Mouse (Mus musculus): ENCODE data around the gene Sept5. TPM values are rescaled to one million over a fixed set of nuclear protein-coding genes. Genes with fewer than 3 reads are reported as not detected.

Gene Sept5
- polyA plus RNA-seq, 1 experiment from 2014 or later = 169 TPM

GRCm38 (mm10) chr16:18630291-18630690 lies 537 bp upstream of the Sept5 start:
- H3K4me1 ChIP-seq (replicated peaks) = peaks cover 45% of the 10 kb centered on the region
- peaks cover 15% of the 10 kb centered on the region for H3K27me3 ChIP-seq
- peak overlapping the region; percentile 88 for H3K4me2 ChIP-seq
- peak overlapping the region; percentile 96 for H3K9ac ChIP-seq
- H3K36me3 ChIP-seq = peaks cover 5% of the 10 kb centered on the region
- 56% methylated on average over 5 of the region's 5 CpGs for WGBS
- H3K4me3 ChIP-seq = peak overlapping the region; percentile 84
- H3K27ac ChIP-seq = peak overlapping the region; percentile 94
- ATAC-seq (ENCODE audit: low FRiP score) = peak; percentile 1; the same call in 1 of the 2 replicates
- H3K9me3 ChIP-seq = no peaks in the 10 kb centered on the region

GRCm38 (mm10) chr16:18628948-18629340 lies 810 bp downstream of the Sept5 start:
- ATAC-seq (ENCODE audit: low FRiP score) = peak; percentile 0; the same call in 1 of the 2 replicates

GRCm38 (mm10) chr16:18628206-18628947 lies 1.4 kb downstream of the Sept5 start:
- Histone ChIP-seq H3K36me3 (peaks cover 24% of the 10 kb centered on the region), H3K4me3 (peak overlapping the region; percentile 84), H3K4me1 (replicated peaks) (peaks cover 45% of the 10 kb centered on the region), H3K9me3 (no peaks in the 10 kb centered on the region), H3K4me2 (peak overlapping the region; percentile 88), H3K9ac (peak overlapping the region; percentile 96), H3K27ac (peak overlapping the region; percentile 94), H3K27me3 (peaks cover 31% of the 10 kb centered on the region)
- 52% methylated on average over 7 of the region's 7 CpGs for WGBS
- ATAC-seq (ENCODE audit: low FRiP score) = no peak

More at GRCm38 (mm10) chr16:18628948-18629340, 810 bp downstream of the Sept5 start:
- 29% methylated on average over 2 of the region's 2 CpGs for WGBS
- peaks cover 18% of the 10 kb centered on the region for H3K36me3 ChIP-seq
- peaks cover 45% of the 10 kb centered on the region for H3K4me1 ChIP-seq (replicated peaks)
- peak overlapping the region; percentile 88 for H3K4me2 ChIP-seq
- H3K9me3 ChIP-seq = no peaks in the 10 kb centered on the region
- H3K4me3 ChIP-seq = peak overlapping the region; percentile 84
- peak overlapping the region; percentile 96 for H3K9ac ChIP-seq
- H3K27me3 ChIP-seq = peaks cover 25% of the 10 kb centered on the region
- H3K27ac ChIP-seq = peak overlapping the region; percentile 94

DNA sequence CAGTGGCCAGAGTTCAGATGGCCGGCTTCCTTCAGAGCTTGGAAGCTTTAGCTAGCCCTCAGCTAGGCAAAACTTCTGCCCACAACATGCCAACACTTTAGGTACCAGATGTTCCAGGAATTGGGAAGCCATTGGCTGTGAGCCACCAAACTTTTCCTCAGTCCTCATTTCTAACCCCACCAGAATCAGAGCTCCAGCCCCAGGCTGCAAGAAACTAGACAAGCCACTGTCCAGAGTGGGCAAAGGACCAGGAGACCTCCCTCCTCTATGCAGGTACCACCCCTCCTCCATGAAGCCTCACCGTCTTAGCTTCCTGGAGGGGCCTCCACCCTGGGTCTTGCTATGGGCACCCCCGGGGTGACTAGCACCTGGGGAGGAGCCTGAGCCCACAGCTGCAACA lies 2.6 kb downstream of the Sept5 start:
- peak overlapping the region; percentile 96 for H3K9ac ChIP-seq
- H3K27ac ChIP-seq = no peak overlapping the region
- peaks cover 46% of the 10 kb centered on the region for H3K4me1 ChIP-seq (replicated peaks)
- H3K4me2 ChIP-seq = peak overlapping the region; percentile 88
- ATAC-seq (ENCODE audit: low FRiP score) = no peak
- WGBS = 51% methylated on average over 3 of the region's 3 CpGs
- peak overlapping the region; percentile 84 for H3K4me3 ChIP-seq
- peaks cover 36% of the 10 kb centered on the region for H3K36me3 ChIP-seq
- H3K27me3 ChIP-seq = peaks cover 43% of the 10 kb centered on the region
- H3K9me3 ChIP-seq = no peaks in the 10 kb centered on the region

DNA sequence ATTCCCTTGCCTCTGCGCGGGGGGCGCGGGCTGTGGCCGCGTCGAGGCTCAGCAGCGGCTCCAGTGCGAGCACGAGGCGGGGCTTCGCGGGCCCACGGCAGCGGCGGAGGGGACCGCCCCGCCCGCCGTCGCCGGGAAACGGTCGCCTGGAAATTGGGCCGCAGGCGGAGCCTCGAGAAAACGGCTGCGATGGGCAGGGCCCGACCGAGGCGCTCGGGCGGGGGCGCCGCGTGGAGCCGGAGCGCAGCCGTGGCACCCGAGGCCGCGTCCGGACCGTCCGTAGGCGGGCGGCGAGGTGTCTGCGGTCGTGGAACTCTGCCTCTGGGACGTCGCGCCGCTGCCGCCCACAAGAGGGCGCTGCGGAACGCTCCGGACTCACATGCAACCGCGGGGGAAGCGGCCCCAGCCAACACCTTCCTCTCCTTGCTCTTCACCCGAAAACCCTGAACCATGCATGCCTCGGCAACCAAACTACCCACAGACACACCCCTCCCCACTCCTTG lies 3.3 kb downstream of the Sept5 start, which contains the start of gene Gm49601:
Gene Gm49601, minus strand, starts transcription at position 52 of the 503 bp plus-strand sequence.
- H3K4me1 ChIP-seq (replicated peaks) = peaks cover 53% of the 10 kb centered on the region
- WGBS = under 1% methylated on average over 56 of the region's 65 CpGs
- peaks cover 51% of the 10 kb centered on the region for H3K27me3 ChIP-seq

DNA sequence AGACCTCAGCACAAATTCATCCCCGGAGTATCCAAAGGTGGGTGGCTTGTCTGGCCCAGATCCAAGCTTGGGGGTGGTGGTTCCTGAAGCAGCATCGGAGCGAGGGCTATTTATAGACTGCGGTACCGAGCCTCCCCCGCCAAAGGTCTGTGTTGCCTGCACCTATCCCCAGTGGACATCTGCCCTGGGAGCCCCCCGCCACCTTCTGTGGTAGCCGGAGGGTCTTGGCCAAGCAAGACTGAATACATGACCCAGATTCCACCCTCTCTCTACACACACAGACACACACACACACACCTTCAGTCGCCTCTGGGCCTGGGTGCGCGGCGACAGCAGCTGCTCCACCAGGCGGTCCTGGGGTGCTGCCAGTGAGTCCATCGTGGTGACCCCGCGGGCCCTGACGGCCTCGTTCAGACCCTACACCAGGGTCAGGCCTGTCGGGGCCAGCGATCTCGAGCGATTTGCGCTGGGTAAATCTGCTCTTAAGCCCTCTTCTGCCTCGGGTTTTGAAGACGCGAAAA lies 3.9 kb downstream of the Sept5 start:
- Histone ChIP-seq H3K9me3 (no peaks in the 10 kb centered on the region), H3K27ac (no peak overlapping the region), H3K9ac (peak overlapping the region; percentile 78), H3K27me3 (peaks cover 56% of the 10 kb centered on the region), H3K36me3 (peaks cover 44% of the 10 kb centered on the region), H3K4me3 (peak overlapping the region; percentile 84), H3K4me2 (peak overlapping the region; percentile 88), H3K4me1 (replicated peaks) (peaks cover 59% of the 10 kb centered on the region)
- ATAC-seq (ENCODE audit: low FRiP score) = peak; percentile 3; the same call in 1 of the 2 replicates
- 13% methylated on average over 26 of the region's 26 CpGs for WGBS

More for the DNA sequence above, 3.3 kb downstream of the Sept5 start, which contains the start of gene Gm49601:
- Histone ChIP-seq H3K4me3 (peak within 1 kb of the TSS; percentile 84), H3K36me3 (peaks cover 43% of the 10 kb centered on the region), H3K9ac (peak within 1 kb of the TSS; percentile 96), H3K27ac (no peak within 1 kb of the TSS), H3K4me2 (peak within 1 kb of the TSS; percentile 88), H3K9me3 (no peaks in the 10 kb centered on the region)
- ATAC-seq (ENCODE audit: low FRiP score) = peak; percentile 14

- H3K27me3 ChIP-seq = peaks cover 64% of the 10 kb centered on the region
- H3K9ac ChIP-seq = no peak overlapping the region
- WGBS = 42% methylated on average over 14 of the region's 14 CpGs
- H3K4me3 ChIP-seq = no peak overlapping the region
- ATAC-seq (ENCODE audit: low FRiP score) = no peak
- peak overlapping the region; percentile 88; the same call in 1 of the 2 replicates for H3K4me2 ChIP-seq
- peaks cover 47% of the 10 kb centered on the region for H3K36me3 ChIP-seq
- no peak overlapping the region for H3K27ac ChIP-seq
- peaks cover 61% of the 10 kb centered on the region for H3K4me1 ChIP-seq (replicated peaks)
- no peaks in the 10 kb centered on the region for H3K9me3 ChIP-seq
Measured at GRCm38 (mm10) chr16:18625097-18625496, 4.7 kb downstream of the Sept5 start.

- Histone ChIP-seq H3K9ac (no peak overlapping the region), H3K36me3 (peaks cover 52% of the 10 kb centered on the region), H3K27ac (no peak overlapping the region), H3K4me1 (replicated peaks) (peaks cover 59% of the 10 kb centered on the region), H3K9me3 (no peaks in the 10 kb centered on the region), H3K4me3 (no peak overlapping the region), H3K27me3 (peaks cover 68% of the 10 kb centered on the region), H3K4me2 (no peak overlapping the region)
- ATAC-seq (ENCODE audit: low FRiP score) = no peak
- WGBS = 26% methylated on average over 15 of the region's 15 CpGs
Measured at GRCm38 (mm10) chr16:18624641-18625040, 5.1 kb downstream of the Sept5 start.

DNA sequence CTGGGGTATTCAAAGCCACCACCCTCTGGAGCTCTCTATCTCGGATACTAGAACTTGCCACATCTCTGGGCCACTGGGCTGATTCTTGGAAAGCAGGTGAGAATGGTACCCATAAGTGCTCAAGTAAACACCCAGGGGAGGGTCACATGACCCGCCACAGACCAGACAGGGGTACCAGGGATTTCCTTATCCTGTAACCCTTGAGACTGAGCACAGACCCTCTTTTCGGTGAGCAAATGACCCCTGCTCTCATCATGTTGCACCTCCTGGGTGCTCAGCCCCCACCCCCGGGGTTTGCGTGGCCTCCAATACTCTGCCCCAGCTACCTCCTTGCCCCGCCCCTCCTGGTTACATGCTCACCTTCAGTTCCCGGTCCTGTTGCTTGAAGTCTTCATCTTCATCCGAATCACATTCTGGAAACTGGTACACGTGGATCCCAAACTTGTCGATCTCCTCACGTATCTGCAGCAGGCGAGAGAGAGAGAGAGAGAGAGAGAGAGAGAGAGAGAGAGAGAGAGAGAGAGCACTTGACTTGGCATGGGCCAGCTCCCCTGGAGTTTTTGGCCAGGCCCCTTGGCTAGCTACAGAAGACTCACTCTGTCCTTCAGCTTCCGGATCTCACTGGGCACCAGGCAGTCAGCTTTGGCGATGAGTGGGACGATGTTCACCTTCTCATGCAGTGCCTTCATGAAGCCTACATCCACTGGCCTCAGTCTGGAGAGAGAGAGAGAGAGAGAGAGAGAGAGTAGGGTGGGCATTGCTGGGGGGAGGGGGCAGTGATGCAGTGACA lies 5.8 kb downstream of the Sept5 start:
- H3K4me2 ChIP-seq = no peak overlapping the region
- H3K27ac ChIP-seq = no peak overlapping the region
- 30% methylated on average over 15 of the region's 15 CpGs for WGBS
- H3K4me1 ChIP-seq (replicated peaks) = peaks cover 57% of the 10 kb centered on the region
- H3K4me3 ChIP-seq = no peak overlapping the region
- H3K36me3 ChIP-seq = peaks cover 53% of the 10 kb centered on the region
- no peak overlapping the region for H3K9ac ChIP-seq
- peaks cover 75% of the 10 kb centered on the region for H3K27me3 ChIP-seq
- no peak for ATAC-seq (ENCODE audit: low FRiP score)
- no peaks in the 10 kb centered on the region for H3K9me3 ChIP-seq

DNA sequence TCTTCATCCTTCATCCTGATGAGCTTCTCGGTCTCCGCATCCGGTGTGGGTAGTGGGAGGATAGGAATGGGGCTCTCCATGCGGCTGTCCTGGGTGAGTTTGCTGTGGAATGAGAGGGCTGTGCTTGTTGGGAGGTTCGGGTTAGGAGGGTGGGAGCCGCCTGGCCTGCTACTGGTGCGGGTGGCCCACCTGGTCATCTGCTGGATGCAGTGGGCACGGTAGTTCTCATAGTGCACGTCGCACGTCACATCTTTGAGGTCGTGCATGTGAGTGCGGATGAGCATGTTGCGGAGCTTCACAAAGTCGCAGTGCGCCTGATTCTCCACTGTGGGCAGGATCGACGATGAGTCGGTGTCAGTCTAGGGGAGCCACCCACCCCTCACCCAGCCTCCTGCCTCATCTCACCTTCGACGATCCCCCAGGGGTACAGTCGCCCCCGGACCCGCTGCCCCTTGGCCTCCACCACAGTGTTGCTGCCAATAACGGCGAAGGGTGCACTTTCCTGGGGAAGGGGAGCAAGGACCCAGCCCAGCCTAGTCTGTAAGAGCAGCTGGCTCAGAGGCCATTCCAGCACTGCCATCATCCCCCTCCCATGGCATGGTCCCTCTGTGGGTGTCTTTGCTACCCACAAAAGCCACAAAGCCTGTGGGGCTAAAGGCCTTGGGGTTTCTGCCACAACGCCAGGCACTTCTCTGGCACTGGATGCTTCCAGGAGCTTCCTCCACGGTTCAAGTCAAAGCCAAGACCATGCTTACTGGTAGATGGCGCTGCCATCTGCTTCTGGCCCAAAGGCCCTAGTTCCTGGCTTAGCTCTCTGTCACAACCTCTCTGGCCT lies 6.6 kb downstream of the Sept5 start:
- H3K27ac ChIP-seq = no peak overlapping the region
- no peak for ATAC-seq (ENCODE audit: low FRiP score)
- 31% methylated on average over 29 of the region's 29 CpGs for WGBS
- H3K4me2 ChIP-seq = no peak overlapping the region
- H3K27me3 ChIP-seq = peaks cover 83% of the 10 kb centered on the region
- H3K9ac ChIP-seq = no peak overlapping the region
- no peaks in the 10 kb centered on the region for H3K9me3 ChIP-seq
- no peak overlapping the region for H3K4me3 ChIP-seq
- H3K4me1 ChIP-seq (replicated peaks) = peaks cover 49% of the 10 kb centered on the region
- peaks cover 53% of the 10 kb centered on the region for H3K36me3 ChIP-seq

DNA sequence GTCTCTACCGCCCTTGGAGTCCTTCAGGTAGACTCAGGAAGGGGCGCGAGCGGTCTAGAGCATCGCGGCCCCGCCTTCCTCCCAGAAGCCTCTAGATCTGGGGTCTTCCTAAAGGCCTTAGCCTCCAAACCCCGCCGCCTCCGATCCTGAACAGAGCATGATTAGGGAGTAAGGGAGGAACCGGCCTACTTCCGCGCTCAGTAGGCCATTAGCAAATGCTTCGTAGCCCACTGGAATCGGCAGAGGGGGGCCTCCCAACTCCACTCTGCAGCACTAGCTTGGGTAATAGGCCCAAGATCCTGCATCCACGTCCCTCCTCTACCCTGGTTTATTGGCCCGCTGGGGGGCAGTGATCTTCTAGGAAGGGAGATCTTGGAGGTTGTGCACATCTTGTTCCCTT lies 7.7 kb downstream of the Sept5 start, which contains the start of gene Gp1bb:
Gene Gp1bb, minus strand, starts transcription at position 385 of the 400 bp plus-strand sequence.
- Histone ChIP-seq H3K4me3 (peak within 1 kb of the TSS; percentile 41), H3K36me3 (peaks cover 53% of the 10 kb centered on the region), H3K27me3 (peaks cover 87% of the 10 kb centered on the region), H3K27ac (no peak within 1 kb of the TSS), H3K9me3 (no peaks in the 10 kb centered on the region), H3K9ac (peak within 1 kb of the TSS; percentile 60), H3K4me1 (replicated peaks) (peaks cover 46% of the 10 kb centered on the region), H3K4me2 (peak within 1 kb of the TSS; percentile 65)
- WGBS = 11% methylated on average over 17 of the region's 17 CpGs
- ATAC-seq (ENCODE audit: low FRiP score) = no peak
